Mouse (Mus musculus) heart, embryonic 13.5 days (tissue): ENCODE results near the gene Slc6a18. TPM values are rescaled to one million over a fixed set of nuclear protein-coding genes. Genes with fewer than 3 reads are reported as not detected.

Experiments used
- ATAC-seq: fragments of 200-750 bp; cut with Nextera tagmentation; 2 replicates; pipeline ENCODE4 v1.8.0; 2017; ENCODE audit warnings: moderate TSS enrichment; ENCODE audit not compliant: insufficient number of reproducible peaks, low FRiP score, low TSS enrichment; ENCODE audit errors: extremely low read depth
- H3K27ac ChIP-seq: fragments of 300-500 bp; sonication (generic); replicated peaks from 2 replicates; pipeline ENCODE4 v1.5.1; 2015; ENCODE audit warnings: moderate library complexity, mild to moderate bottlenecking, inconsistent platforms
- H3K27me3 ChIP-seq: fragments of 300-500 bp; sonication (generic); replicated peaks from 2 replicates; pipeline ENCODE4 v1.6.1; 2015; ENCODE audit warnings: mild to moderate bottlenecking, inconsistent platforms
- H3K36me3 ChIP-seq: fragments of 300-500 bp; sonication (generic); 2 replicates; pipeline ENCODE4 v1.6.1; 2015; ENCODE audit warnings: mild to moderate bottlenecking, inconsistent platforms
- H3K4me1 ChIP-seq: fragments of 300-500 bp; sonication (generic); 2 replicates; pipeline ENCODE4 v1.6.1; 2015; ENCODE audit warnings: inconsistent platforms
- H3K4me2 ChIP-seq: fragments of 300-500 bp; sonication (generic); 2 replicates; pipeline ENCODE4 v1.6.1; 2015; ENCODE audit warnings: inconsistent platforms, mild to moderate bottlenecking, moderate library complexity
- H3K4me3 ChIP-seq: fragments of 300-500 bp; sonication (generic); 2 replicates; pipeline ENCODE4 v1.5.1; 2015; ENCODE audit warnings: moderate library complexity, mild to moderate bottlenecking, inconsistent platforms
- H3K9ac ChIP-seq: fragments of 300-500 bp; sonication (generic); 2 replicates; pipeline ENCODE4 v1.6.1; 2015; ENCODE audit warnings: inconsistent platforms, mild to moderate bottlenecking, moderate library complexity
- H3K9me3 ChIP-seq: fragments of 300-500 bp; sonication (generic); 2 replicates; pipeline ENCODE4 v1.6.1; 2016; ENCODE audit warnings: inconsistent platforms
- WGBS: fragments of 180-500 bp; shearing (Covaris S2); methylation state at CpG from one replicate; pipeline ENCODE4 v1.1.7; 2015; ENCODE audit warnings: mixed read lengths; 5-methylcytosine and 5-hydroxymethylcytosine counted together
- polyA plus RNA-seq: library from polyadenylated mRNA; unstranded; fragments of >200 nt; fragmentation: Nextera tagmentation; extraction: Ambion mirVana; gene quantifications from 2 replicates; pipeline ENCODE4 v1.2.1, GENCODE M21; 2015

Gene Slc6a18
- polyA plus RNA-seq, 1 experiment from 2014 or later: not detected

DNA sequence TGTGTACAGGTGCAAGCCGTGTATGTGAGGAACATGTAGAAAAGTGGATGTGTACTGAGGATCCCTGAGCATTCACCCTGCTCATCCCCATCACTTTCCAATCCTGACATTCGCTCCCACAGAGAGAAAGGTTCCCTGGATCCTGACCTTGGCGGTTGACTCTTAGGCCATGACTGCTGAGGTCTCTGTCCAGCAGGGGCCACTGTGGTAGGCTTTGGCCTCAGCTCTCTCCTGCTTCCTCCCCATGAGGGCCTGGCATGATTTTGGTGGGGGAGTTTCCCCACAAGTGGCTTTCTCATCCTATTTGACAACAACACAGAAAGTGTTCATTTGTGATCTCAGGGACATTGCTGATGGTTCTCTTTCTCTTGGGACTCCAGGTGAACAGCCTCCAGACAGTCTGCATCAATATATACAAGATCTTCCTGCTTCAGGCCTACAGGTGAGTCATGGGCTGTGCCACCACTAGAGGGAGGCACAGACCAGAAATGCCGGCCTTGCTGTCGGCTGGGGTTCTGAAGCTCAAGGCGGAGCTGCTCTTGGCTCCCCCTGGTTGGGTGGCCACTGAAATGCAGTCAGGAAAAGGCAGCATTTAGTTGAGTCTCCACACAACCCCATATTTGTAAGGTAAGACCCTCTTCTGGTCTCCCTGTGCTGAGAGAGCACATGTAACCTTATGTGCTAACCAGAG lies 31.3 kb downstream of the Slc6a18 start:
- Histone ChIP-seq H3K36me3 (peaks cover 9% of the 10 kb centered on the region; the same call in 1 of the 2 replicates), H3K27ac (no peak overlapping the region), H3K27me3 (no peaks in the 10 kb centered on the region), H3K4me2 (no peak overlapping the region), H3K9ac (no peak overlapping the region), H3K9me3 (no peaks in the 10 kb centered on the region; the same call in 1 of the 2 replicates), H3K4me3 (no peak overlapping the region), H3K4me1 (no peaks in the 10 kb centered on the region)
- no peak for ATAC-seq
- WGBS: 34% methylated on average over 6 of the region's 6 CpGs

DNA sequence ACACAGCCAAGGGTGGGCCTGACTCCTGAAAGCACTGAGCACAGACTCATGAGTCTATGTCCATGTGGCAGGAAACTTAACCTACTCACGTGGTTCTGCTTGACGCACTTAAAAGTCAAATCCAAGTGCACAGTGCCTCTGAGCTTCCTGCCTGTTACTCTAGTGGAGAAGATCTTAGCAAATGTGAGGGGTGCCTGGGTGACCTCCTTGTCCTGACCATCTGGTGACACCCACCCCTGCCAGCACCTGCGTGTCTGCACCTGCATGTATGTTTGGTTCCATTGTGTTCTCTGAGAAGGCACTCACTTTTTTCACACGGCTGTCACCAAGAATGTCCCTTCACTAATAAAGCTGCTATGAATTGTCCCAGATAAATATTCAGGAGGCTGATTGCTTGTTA lies 36.5 kb downstream of the Slc6a18 start:
- H3K4me2 ChIP-seq: no peak overlapping the region
- no peaks in the 10 kb centered on the region for H3K27me3 ChIP-seq
- 81% methylated on average over 4 of the region's 4 CpGs for WGBS
- no peak for ATAC-seq
- no peak overlapping the region for H3K9ac ChIP-seq
- H3K27ac ChIP-seq: no peak overlapping the region
- no peaks in the 10 kb centered on the region for H3K9me3 ChIP-seq
- H3K4me1 ChIP-seq: no peaks in the 10 kb centered on the region
- H3K4me3 ChIP-seq: no peak overlapping the region
- no peaks in the 10 kb centered on the region; the same call in 1 of the 2 replicates for H3K36me3 ChIP-seq

DNA sequence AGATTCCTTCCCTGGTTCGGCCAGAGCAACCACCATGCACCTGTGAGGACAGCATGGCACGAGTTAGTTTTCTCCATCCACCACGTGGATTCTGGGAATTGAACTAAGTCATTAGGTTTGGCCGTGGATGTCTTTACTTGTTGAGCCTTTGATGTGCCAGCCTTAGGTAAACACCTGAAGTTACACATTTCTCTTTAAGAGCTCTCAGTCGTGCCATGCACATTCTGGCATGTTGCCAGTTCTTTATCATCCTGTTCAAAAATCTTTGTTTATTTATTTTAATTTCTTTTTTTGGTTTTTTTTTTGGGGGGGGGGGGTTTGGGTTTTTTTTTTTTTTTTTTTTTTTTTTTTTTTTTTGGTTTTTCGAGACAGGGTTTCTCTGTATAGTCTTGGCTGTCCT lies 40.0 kb downstream of the Slc6a18 start:
- no peaks in the 10 kb centered on the region for H3K4me1 ChIP-seq
- H3K36me3 ChIP-seq: peaks cover 16% of the 10 kb centered on the region
- no peak overlapping the region for H3K4me2 ChIP-seq
- no peak overlapping the region for H3K9ac ChIP-seq
- H3K9me3 ChIP-seq: no peaks in the 10 kb centered on the region
- no peak for ATAC-seq
- no peaks in the 10 kb centered on the region for H3K27me3 ChIP-seq
- no peak overlapping the region for H3K4me3 ChIP-seq
- 74% methylated on average over 5 of the region's 6 CpGs for WGBS
- H3K27ac ChIP-seq: no peak overlapping the region

DNA sequence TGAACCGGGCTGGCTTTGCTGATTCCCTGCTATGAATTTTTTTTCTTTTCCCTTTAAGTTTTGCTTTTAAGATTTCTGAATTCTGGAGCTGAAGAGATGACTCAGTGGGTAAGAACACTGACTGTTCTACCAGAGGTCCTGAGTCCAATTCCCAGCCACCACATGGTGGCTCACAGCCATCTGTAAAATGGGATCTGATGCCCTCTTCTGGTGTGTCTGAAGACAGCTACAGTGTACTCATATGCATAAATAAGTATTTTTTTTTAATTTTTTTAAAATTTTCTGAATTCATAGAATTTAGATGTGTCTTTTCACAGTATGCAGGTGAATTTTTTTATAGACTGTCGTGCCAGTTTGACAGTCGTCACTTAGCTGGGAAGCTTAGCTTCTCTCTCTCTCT lies 46.0 kb downstream of the Slc6a18 start:
- Histone ChIP-seq H3K27ac (no peak overlapping the region), H3K27me3 (no peaks in the 10 kb centered on the region), H3K4me2 (no peak overlapping the region), H3K36me3 (peaks cover 16% of the 10 kb centered on the region), H3K4me1 (peaks cover 3% of the 10 kb centered on the region; the same call in 1 of the 2 replicates), H3K4me3 (no peak overlapping the region), H3K9ac (no peak overlapping the region), H3K9me3 (no peaks in the 10 kb centered on the region)
- 89% methylated on average over 3 of the region's 3 CpGs for WGBS
- no peak for ATAC-seq

DNA sequence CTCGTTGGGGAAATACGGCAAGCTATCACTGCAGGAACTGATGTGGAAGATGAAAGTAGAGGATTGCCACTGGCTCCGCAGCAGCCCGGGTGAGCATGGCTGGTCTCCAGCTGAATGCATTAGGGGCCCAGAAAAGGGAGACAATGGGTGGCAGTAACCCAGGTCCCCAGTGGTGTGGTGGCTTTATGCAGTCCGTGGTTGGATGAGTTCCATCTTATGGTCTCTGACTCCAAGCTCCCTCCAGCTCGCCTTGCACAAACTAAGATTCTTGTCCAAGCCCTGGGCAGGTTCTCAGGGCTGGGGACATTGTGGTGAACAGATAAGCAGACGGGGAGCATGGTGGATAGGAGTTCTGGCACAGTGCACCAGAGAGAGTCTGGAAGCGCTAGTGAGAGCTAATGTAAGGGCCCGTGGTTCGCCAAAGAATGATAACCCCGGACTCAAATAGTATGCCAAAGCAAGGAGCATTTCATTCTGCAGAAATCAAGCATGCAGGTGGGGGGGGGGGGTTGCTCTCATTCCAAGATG lies 49.2 kb downstream of the Slc6a18 start:
- Histone ChIP-seq H3K9ac (no peak overlapping the region), H3K27ac (no peak overlapping the region), H3K4me1 (peaks cover 3% of the 10 kb centered on the region; the same call in 1 of the 2 replicates), H3K4me3 (no peak overlapping the region), H3K36me3 (peaks cover under 1% of the 10 kb centered on the region), H3K9me3 (no peaks in the 10 kb centered on the region), H3K4me2 (no peak overlapping the region), H3K27me3 (no peaks in the 10 kb centered on the region)
- 73% methylated on average over 11 of the region's 11 CpGs for WGBS
- no peak for ATAC-seq

DNA sequence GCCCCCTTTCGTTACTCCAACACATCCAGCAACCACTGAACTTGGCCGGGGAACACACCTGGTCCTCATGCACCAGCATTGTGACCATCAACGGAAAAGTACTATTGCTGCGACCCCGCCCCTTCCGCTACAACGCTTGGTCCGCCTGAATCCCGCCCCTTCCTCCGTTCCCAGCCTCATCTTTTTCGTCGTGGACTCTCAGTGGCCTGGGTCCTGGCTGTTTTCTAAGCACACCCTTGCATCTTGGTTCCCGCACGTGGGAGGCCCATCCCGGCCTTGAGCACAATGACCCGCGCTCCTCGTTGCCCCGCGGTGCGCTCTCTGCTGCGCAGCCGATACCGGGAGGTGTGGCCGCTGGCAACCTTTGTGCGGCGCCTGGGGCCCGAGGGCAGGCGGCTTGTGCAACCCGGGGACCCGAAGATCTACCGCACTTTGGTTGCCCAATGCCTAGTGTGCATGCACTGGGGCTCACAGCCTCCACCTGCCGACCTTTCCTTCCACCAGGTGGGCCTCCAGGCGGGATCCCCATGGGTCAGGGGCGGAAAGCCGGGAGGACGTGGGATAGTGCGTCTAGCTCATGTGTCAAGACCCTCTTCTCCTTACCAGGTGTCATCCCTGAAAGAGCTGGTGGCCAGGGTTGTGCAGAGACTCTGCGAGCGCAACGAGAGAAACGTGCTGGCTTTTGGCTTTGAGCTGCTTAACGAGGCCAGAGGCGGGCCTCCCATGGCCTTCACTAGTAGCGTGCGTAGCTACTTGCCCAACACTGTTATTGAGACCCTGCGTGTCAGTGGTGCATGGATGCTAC lies 50.9 kb downstream of the Slc6a18 start, which contains the start of gene Tert:
Tert (plus strand) TSS at position 167 of the 805 bp plus-strand sequence.
- whole genome bisulfite sequencing: 12% methylated on average over 47 of the region's 47 CpGs

DNA sequence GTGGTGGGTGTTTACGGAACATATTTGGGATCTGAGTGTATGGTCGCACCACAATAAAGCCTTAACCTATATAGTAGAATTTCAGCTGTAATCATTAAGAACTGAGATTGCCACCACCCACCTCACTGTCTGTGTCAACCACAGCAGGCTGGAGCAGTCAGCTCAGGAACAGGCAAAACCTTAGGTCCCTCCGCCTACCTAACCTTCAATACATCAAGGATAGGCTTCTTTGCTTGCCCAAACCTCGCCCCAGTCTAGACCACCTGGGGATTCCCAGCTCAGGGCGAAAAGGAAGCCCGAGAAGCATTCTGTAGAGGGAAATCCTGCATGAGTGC lies 51.4 kb downstream of the Slc6a18 start:
- no peak for ATAC-seq
- Histone ChIP-seq H3K4me2 (peak overlapping the region; percentile 93), H3K27me3 (no peaks in the 10 kb centered on the region), H3K9me3 (no peaks in the 10 kb centered on the region), H3K27ac (no peak overlapping the region), H3K4me3 (peak overlapping the region; percentile 72), H3K36me3 (peaks cover 13% of the 10 kb centered on the region), H3K9ac (peak overlapping the region; percentile 84), H3K4me1 (peaks cover 3% of the 10 kb centered on the region; the same call in 1 of the 2 replicates)
- WGBS: 44% methylated on average over 6 of the region's 6 CpGs

More for the DNA sequence above, 50.9 kb downstream of the Slc6a18 start, which contains the start of gene Tert:
- Histone ChIP-seq H3K27ac (no peak within 1 kb of the TSS), H3K4me3 (peak within 1 kb of the TSS; percentile 72), H3K4me1 (peaks cover 3% of the 10 kb centered on the region; the same call in 1 of the 2 replicates), H3K9me3 (no peaks in the 10 kb centered on the region), H3K4me2 (peak within 1 kb of the TSS; percentile 93), H3K27me3 (no peaks in the 10 kb centered on the region), H3K9ac (peak within 1 kb of the TSS; percentile 84), H3K36me3 (peaks cover 7% of the 10 kb centered on the region)
- 0 out of 2 replicates have a peak, but pooled peaks have one; percentile 23 for ATAC-seq

DNA sequence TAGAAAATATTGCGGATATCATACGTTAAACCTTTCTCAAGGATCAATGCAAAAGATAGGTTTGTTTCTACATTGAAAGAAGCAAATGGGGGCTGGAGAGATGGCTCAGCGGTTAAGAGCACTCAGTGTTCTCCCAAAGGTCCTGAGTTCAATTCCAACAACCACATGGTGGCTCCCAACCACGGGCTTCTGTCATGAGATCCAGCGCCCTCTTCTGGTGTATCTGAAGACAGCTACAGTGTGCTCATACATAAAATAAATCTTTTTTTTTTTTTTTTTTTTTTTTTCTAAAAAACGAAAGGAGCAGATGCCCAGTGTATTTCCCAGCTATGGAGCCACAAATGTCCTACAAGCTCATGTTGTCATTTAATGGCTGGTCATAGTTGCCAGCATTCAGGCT lies 57.2 kb downstream of the Slc6a18 start:
- WGBS: 65% methylated on average over 6 of the region's 6 CpGs
- Histone ChIP-seq H3K4me1 (no peaks in the 10 kb centered on the region), H3K4me3 (no peak overlapping the region), H3K27me3 (no peaks in the 10 kb centered on the region), H3K36me3 (peaks cover 71% of the 10 kb centered on the region), H3K9me3 (no peaks in the 10 kb centered on the region), H3K4me2 (no peak overlapping the region), H3K9ac (no peak overlapping the region), H3K27ac (no peak overlapping the region)
- ATAC-seq: no peak

DNA sequence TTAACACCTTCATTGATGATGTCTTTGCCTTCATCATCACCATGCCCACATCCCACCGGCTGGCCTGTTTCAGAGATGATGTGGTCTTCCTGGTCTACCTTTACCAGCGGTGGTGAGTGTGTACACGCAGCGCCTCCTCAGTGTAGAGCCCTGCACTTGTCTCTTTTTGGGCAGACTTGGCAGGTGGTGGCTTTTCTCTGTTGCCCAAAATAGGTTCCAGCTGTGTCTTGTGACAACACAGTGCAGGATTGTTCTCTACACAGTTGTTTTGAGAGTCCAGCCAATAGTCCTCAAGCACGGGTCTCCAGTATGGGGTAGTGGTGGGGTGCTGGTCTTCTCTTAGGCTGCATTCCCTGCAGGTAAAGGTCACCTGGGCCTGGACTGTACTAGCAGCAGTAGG lies 59.4 kb downstream of the Slc6a18 start:
- peaks cover 93% of the 10 kb centered on the region for H3K36me3 ChIP-seq

More for the DNA sequence above, 59.4 kb downstream of the Slc6a18 start:
- no peaks in the 10 kb centered on the region for H3K9me3 ChIP-seq
- H3K9ac ChIP-seq: no peak overlapping the region
- H3K4me3 ChIP-seq: no peak overlapping the region
- WGBS: 85% methylated on average over 5 of the region's 5 CpGs
- no peak overlapping the region for H3K4me2 ChIP-seq
- H3K27me3 ChIP-seq: no peaks in the 10 kb centered on the region
- ATAC-seq: no peak
- no peak overlapping the region for H3K27ac ChIP-seq
- no peaks in the 10 kb centered on the region for H3K4me1 ChIP-seq
